Mouse (Mus musculus) stomach, adult 2 months (tissue): ENCODE measurements around the gene Zfp322a. TPM values are rescaled to one million over a fixed set of nuclear protein-coding genes. Genes with fewer than 3 reads are reported as not detected.

Experiments
- polyA plus RNA-seq: library from polyadenylated mRNA; depleted of rRNA; stranded (reverse); fragments of >200 nt; gene quantifications from 2 replicates; pipeline ENCODE4 v1.2.3, GENCODE M21; 2012; rRNA removed

The Zfp322a gene
- polyA plus RNA-seq = 0.19 and 0.23 TPM in 2 replicates

GRCm38 (mm10) chr13:23368583-23369420 lies at the start of gene Zfp322a:
TSS of gene Zfp322a (minus strand) at chr13:23369208.

Other genes starting within 250 kb of the Zfp322a start
- gene Vmn1r218, start 236.1 kb downstream of the Zfp322a start, polyA plus RNA-seq = not detected in 2 replicates
- gene Vmn1r219, start 209.9 kb downstream of the Zfp322a start, polyA plus RNA-seq = not detected in 2 replicates
- gene Vmn1r220, start 181.2 kb downstream of the Zfp322a start, polyA plus RNA-seq = not detected in 2 replicates
- not detected in 2 replicates for gene Vmn1r221, start 155.1 kb downstream of the Zfp322a start, polyA plus RNA-seq
- not detected in 2 replicates for gene Vmn1r222, start 133.3 kb downstream of the Zfp322a start, polyA plus RNA-seq
- not detected in 2 replicates for gene Vmn1r223, start 122.1 kb downstream of the Zfp322a start, polyA plus RNA-seq
- gene Abt1, start 54.7 kb upstream of the Zfp322a start, polyA plus RNA-seq = 0.47 and 0.56 TPM in 2 replicates
- gene Btn1a1, start 96.7 kb upstream of the Zfp322a start, polyA plus RNA-seq = 0.02 TPM in 2 replicates
- gene Btn2a2, start 119.6 kb upstream of the Zfp322a start, polyA plus RNA-seq = not detected in 2 replicates
- gene Hist1h4h, start 161.8 kb upstream of the Zfp322a start, polyA plus RNA-seq = 10.2 and 16.4 TPM in 2 replicates
- gene Hist1h2af, start 164.7 kb upstream of the Zfp322a start, polyA plus RNA-seq = 126 and 148 TPM in 2 replicates
- 15.8 and 18.3 TPM in 2 replicates for gene Hist1h3g, start 166.2 kb upstream of the Zfp322a start, polyA plus RNA-seq
- 0.87 and 1.9 TPM in 2 replicates for gene Hist1h2bh, start 174.2 kb upstream of the Zfp322a start, polyA plus RNA-seq
- gene Hist1h3f, start 174.8 kb upstream of the Zfp322a start, polyA plus RNA-seq = 4.2 and 5.6 TPM in 2 replicates
- gene Hist1h4f, start 182.4 kb upstream of the Zfp322a start, polyA plus RNA-seq = 2.2 and 2.4 TPM in 2 replicates
- gene Hist1h1d, start 184.1 kb upstream of the Zfp322a start, polyA plus RNA-seq = 0.04 and 0.10 TPM in 2 replicates
- gene Hist1h3e, start 193.2 kb upstream of the Zfp322a start, polyA plus RNA-seq = 13.8 and 14.4 TPM in 2 replicates
- 3.3 and 7.8 TPM in 2 replicates for gene Hist1h2ae, start 202.0 kb upstream of the Zfp322a start, polyA plus RNA-seq
- 15.0 and 22.9 TPM in 2 replicates for gene Hist1h2bg, start 202.2 kb upstream of the Zfp322a start, polyA plus RNA-seq
- 5.2 and 7.1 TPM in 2 replicates for gene Hist1h2bf, start 205.0 kb upstream of the Zfp322a start, polyA plus RNA-seq
- 2.5 and 3.6 TPM in 2 replicates for gene Hist1h2ad, start 205.2 kb upstream of the Zfp322a start, polyA plus RNA-seq
- gene Hist1h3d, start 206.6 kb upstream of the Zfp322a start, polyA plus RNA-seq = 5.2 and 6.2 TPM in 2 replicates
- 3.2 and 3.6 TPM in 2 replicates for gene Hist1h4d, start 212.4 kb upstream of the Zfp322a start, polyA plus RNA-seq